Mouse (Mus musculus): ENCODE data around the gene Cyba. TPM values are rescaled to one million over a fixed set of nuclear protein-coding genes. Genes with fewer than 3 reads are reported as not detected.

Cyba gene
- total RNA-seq, 2 experiments from 2014 or later: 40.4 to 42.1 TPM

GRCm38 (mm10) chr8:122427607-122428006, 5.1 kb downstream of the Cyba start:
- intact Hi-C loops (cut with DNase I): no loop called here
- no peak for DNase-seq

- DNase-seq: no peak
Observed at GRCm38 (mm10) chr8:122426145-122426544, 6.6 kb downstream of the Cyba start.

GRCm38 (mm10) chr8:122423659-122424058, 9.1 kb downstream of the Cyba start:
- intact Hi-C loops (cut with DNase I): no loop called here
- peak; percentile 48 to 49 for DNase-seq

More at GRCm38 (mm10) chr8:122426145-122426544, 6.6 kb downstream of the Cyba start:
- intact Hi-C loops (cut with DNase I): no loop called here

- intact Hi-C loops (cut with DNase I): no loop called here
- DNase-seq: no peak
Observed at GRCm38 (mm10) chr8:122423217-122423616, 9.5 kb downstream of the Cyba start.

GRCm38 (mm10) chr8:122421376-122422070, 11.2 kb downstream of the Cyba start, which contains the start of gene Il17c:
Il17c (plus strand) TSS chr8:122422020.
- DNase-seq: no peak
- intact Hi-C loops (cut with DNase I): no loop called here

- DNase-seq: no peak
- intact Hi-C loops (cut with DNase I): no loop called here
Observed at GRCm38 (mm10) chr8:122419881-122420555, 12.7 kb downstream of the Cyba start.

- DNase-seq: no peak
- intact Hi-C loops (cut with DNase I): no loop called here
Observed at GRCm38 (mm10) chr8:122415554-122415953, 17.2 kb downstream of the Cyba start.

- intact Hi-C loops (cut with DNase I): no loop called here
- no peak for DNase-seq
Observed at GRCm38 (mm10) chr8:122414311-122414710, 18.4 kb downstream of the Cyba start.

GRCm38 (mm10) chr8:122407678-122408077, 25.1 kb downstream of the Cyba start:
- no peak for DNase-seq
- intact Hi-C loops (cut with DNase I): no loop called here

- intact Hi-C loops (cut with DNase I): no loop called here
- DNase-seq: no peak
Observed at GRCm38 (mm10) chr8:122405146-122405805, 27.5 kb downstream of the Cyba start.

- no peak for DNase-seq
- intact Hi-C loops (cut with DNase I): no loop called here
Observed at GRCm38 (mm10) chr8:122398186-122398585, 34.5 kb downstream of the Cyba start.

- DNase-seq: no peak
- intact Hi-C loops (cut with DNase I): no loop called here
Observed at GRCm38 (mm10) chr8:122395291-122395690, 37.4 kb downstream of the Cyba start.

GRCm38 (mm10) chr8:122393717-122394116, 39.0 kb downstream of the Cyba start:
- DNase-seq: no peak
- intact Hi-C loops (cut with DNase I): no loop called here

- intact Hi-C loops (cut with DNase I): no loop called here
- no peak for DNase-seq
Observed at GRCm38 (mm10) chr8:122390758-122391157, 42.0 kb downstream of the Cyba start.

- no peak for DNase-seq
- intact Hi-C loops (cut with DNase I): no loop called here
Observed at GRCm38 (mm10) chr8:122389357-122389756, 43.4 kb downstream of the Cyba start.

GRCm38 (mm10) chr8:122383039-122383438, 49.7 kb downstream of the Cyba start:
- DNase-seq: no peak
- intact Hi-C loops (cut with DNase I): no loop called here

GRCm38 (mm10) chr8:122376365-122377231, 56.1 kb downstream of the Cyba start, which contains the start of gene Zc3h18:
Zc3h18 (plus strand) TSS chr8:122376609.
- intact Hi-C loops (cut with DNase I): loop anchor here (2.0 to 5.0 kb wide), 2 partner anchors 100 to 176 kb away; partner anchors contain the start of genes Ctu2, Piezo1 and Rnf166
- DNase-seq: peak; percentile 99 to 100

- intact Hi-C loops (cut with DNase I): loop anchor here (2.0 to 5.0 kb wide), 2 partner anchors 101 to 176 kb away; partner anchors contain the start of genes Ctu2, Piezo1 and Rnf166
- no peak for DNase-seq
Observed at GRCm38 (mm10) chr8:122375751-122376364, 56.9 kb downstream of the Cyba start.

GRCm38 (mm10) chr8:122375320-122375719, 57.4 kb downstream of the Cyba start:
- intact Hi-C loops (cut with DNase I): loop anchor here (5.0 kb wide), 1 partner anchor 177 kb away; the partner anchor contains the start of gene Piezo1
- DNase-seq: no peak
